Mouse (Mus musculus): Measurements from ENCODE around the gene S100a7a.

Gene S100a7a

DNA sequence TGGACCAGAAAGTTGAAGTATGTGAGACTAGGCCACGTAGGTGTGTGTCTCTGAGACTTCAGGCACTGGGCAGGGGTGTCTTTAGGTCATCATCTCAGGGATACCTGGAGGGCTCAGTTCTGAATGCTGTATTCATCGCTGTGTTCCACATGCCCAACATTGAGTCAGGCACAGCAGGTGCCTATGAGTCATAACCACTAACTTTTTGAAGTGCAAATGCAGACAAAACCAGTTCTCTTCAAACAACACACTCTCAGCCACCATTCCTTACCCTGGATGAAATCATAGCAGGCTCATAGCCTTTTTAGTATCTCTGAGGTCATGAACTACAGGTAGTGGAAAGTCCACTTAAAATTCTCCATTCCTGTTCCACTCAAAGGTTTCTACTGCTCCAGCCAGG, 24.5 kb upstream of the S100a7a start:
- DNase-seq, result no peak

DNA sequence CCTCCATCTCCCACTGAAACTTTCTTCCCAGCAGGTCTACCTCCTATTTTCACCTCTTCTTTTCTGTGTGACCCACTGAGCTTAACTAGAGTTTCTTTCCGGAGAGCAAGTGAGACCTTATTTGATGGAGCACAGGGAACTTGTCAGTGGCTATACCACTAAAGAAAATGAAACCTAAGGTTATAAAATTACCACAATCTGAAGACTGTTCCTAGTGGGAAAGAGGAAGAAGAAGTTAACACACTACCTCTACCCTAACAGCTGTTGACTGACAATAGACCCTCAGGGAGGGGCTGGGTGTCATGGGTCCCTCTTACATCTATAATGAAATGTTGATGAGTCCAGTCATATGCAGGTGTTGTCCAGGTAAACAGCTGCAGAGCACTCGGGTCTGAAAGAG, 21.8 kb upstream of the S100a7a start:
- DNase-seq, result no peak

- no peak for DNase-seq
Observed at GRCm38 (mm10) chr3:90638511-90639275, 15.1 kb upstream of the S100a7a start.

DNA sequence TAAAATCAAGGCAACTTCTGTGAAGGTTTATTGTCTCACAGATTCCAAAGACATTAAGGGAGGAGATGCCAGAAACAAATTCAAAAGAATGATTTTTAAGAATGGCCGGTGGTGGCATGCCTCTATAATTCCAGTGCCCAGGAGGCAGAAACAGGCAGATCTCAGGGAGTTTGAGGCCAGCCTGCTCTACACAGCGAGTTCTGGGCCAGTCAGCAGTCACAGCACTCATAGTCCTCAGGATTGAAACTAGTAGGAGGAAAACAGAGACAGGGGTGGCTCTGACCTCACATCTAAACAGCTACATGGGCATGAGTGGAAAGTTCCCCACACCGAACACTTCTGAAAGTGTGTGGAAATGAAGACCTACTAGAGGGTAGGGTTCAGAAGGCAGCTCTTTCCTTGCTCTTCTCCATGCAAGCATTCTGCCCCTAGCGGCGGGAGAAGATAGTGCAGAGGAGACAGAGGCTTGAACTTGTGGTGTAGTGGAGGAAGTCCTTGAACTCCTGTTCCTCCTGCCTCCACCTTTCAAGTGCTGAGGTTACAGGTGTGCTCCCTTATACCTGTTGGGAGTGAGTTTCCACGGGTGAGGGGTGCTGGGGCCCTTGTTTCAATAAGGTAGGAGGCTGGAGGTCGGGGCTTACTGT, 14.2 kb upstream of the S100a7a start:
- DNase-seq, result no peak

DNA sequence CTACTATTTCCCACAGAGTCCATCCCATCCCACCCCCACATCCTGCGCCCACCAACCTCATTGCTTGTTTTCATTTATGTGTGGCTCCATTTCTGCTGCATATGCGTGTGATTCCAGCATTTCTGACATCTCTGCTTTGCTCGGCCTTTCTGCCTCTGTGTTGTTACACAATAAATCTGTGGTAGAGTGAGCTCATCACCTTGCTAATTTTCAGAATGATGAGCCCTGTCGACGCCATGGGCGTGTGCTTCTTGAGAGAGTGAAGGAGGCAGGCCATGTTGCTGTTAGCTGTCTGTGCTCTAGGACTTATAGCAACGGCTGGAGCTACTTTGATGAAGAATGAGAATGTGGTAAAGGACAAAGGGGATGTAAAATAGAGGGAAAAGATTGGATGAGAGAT, 12.8 kb upstream of the S100a7a start:
- no peak for DNase-seq

DNA sequence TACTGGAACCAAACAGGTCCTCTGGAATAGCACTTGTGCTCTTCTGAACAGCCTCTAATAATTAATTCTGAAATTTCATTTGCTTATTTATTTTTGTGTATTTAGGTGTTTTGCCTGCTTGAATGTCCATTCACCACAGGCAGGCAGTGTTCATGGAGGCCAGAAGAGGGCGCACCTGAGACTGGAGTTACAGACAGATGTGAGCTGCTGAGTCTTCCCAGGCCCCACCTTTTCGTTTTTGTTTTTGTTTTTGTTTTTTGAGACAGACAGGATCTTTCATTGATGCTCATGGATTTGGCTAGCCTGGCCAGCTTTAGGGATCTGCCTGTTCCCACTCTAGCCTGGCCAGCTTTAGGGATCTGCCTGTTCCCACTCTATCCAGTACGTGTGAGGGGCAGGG, 9.6 kb upstream of the S100a7a start:
- DNase-seq, result peak; percentile 18

- DNase-seq, result no peak
Observed at GRCm38 (mm10) chr3:90647291-90647690, 6.5 kb upstream of the S100a7a start.

- DNase-seq, result no peak
Observed at GRCm38 (mm10) chr3:90648981-90649380, 4.8 kb upstream of the S100a7a start.

- no peak for DNase-seq
Observed at GRCm38 (mm10) chr3:90649832-90650231, 4.0 kb upstream of the S100a7a start.

- peak; percentile 30 for DNase-seq
Observed at GRCm38 (mm10) chr3:90652878-90653508, 824 bp upstream of the S100a7a start.

DNA sequence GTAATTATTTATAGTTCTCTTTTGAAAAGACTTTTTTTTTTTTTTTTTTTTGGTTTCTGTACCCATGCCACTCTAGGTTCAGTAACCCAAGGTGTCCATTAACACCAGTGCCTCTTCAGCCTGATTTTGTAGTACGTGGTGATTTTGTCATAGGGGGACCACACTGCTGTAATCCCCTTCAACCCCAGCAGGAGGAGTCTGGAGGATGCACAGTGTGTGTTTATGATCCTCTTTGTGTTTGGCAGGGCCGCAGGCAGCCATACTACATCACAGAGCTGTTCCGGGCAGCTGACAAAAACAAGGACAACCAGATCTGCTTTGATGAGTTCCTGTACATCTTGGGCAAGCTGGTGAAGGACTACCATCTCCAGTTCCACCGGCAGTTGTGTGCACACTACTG, 3.6 kb downstream of the S100a7a start:
- no peak for DNase-seq

- DNase-seq, result no peak
Observed at GRCm38 (mm10) chr3:90659364-90660044, 5.7 kb downstream of the S100a7a start.

DNA sequence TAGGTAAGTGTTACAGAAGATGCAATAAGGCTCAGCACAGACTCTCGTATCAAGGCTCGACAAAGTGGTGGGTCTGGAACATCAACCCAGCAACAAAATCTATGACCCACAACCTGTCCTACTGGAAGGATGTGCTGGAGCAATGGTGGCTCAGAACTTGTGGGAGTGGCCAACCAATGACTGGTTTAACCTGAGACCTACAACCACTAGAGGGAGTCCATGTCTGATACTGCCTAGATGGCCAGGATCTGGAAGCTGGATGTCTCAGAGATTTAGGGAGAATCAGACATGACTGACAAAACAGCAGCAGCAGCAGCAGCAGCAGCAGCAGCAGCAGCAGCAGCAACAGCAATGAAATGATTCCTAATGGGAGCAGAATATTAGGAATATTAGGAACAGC, 10.4 kb downstream of the S100a7a start:
- no peak for DNase-seq

- DNase-seq, result no peak
Observed at GRCm38 (mm10) chr3:90668846-90669245, 15.0 kb downstream of the S100a7a start, which contains the start of gene S100a8. S100a8 (plus strand) TSS chr3:90668978.

GRCm38 (mm10) chr3:90678656-90679055, 24.8 kb downstream of the S100a7a start:
- DNase-seq, result no peak

DNA sequence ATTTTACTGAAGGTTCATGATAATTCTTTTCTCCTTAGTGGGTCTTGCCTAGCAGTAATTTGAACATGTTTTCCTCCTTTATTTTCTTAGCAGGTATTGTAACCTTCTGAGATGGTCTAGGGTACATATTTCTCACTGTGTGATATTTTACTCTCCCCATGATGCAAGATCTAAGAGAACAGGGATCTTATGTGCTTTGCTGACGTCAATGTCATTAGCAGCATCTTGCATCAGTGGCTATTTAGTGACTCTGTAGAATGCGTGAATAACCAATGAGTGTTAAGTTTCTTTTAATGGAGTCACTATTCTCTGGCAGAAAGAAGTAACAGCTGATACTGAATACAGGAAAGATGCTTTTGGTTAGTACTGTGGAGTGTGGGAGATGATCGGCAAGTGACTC, 30.1 kb downstream of the S100a7a start:
- DNase-seq, result no peak

GRCm38 (mm10) chr3:90686835-90687234, 33.0 kb downstream of the S100a7a start:
- no peak for DNase-seq

DNA sequence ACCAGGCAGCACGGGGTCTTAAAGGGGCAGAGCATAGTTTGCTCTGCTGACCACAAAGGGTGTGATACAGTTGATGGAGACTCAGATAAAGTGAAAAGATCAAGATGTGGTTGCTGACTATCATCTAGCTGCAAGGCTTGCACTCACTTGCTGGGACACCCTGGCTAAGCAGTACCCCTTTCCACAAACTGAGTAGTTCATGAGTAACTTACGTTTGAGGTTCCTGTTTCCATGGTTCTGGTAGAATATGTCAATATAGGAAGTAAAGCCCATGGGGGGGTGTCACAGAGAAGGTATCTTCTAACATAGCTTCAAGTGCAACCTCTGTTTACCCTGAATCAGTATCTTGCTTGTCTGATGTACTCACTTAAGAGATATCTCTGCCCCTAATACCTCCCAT, 39.7 kb downstream of the S100a7a start:
- no peak for DNase-seq

DNA sequence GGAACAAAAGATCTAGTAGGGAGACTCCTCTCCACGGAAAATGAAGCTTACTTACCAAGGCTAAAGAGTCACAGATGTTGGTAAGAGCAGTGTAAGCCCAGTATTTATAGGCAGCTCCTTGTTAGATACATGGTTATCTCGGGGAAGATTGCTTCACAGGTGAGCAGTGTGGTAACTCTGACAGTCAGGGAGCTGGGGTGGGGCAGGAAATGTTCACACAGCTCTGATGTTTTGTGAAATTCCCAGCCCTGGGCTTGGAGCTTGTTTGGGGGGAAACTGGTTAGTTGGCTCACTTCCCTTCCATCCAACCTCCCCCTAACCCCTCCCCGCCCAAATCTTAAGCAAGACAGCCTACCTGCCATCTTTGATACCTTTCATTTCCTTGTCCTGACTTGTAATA, 41.8 kb downstream of the S100a7a start, which contains the start of gene S100a9:
Gene S100a9, minus strand, starts transcription at position 109 of the 400 bp plus-strand sequence.
- DNase-seq, result no peak

GRCm38 (mm10) chr3:90702244-90702643, 48.4 kb downstream of the S100a7a start:
- no peak for DNase-seq
